In the genomic region with DNA sequence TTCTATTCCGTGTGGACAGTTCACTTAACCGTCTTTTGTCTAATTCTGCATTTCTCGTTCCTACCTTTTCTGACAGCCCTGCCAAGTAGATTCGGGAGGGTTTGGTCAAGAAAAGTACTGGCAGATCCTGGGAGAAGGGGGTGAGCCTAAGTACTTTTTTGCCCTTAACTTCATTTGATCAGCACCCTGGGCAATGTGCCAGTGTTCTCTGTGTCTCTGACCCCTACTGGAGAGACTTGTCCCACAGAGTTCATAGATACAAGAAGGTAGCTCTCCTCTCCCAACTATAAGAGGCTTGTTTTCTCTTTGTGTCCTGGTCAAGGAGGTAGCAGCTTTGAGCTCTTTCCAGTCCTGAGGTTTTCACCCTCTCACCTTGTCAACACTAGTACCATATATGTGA, we compare ENCODE assay signal across 13 mouse cellular contexts.
"Had no signal": no experiment of that assay in that cellular context is flagged by ENCODE, and none has a peak within 500 bp of the region (broad histone marks: within the 10 kb centered on the region; RNA-seq: fewer than 3 reads in every experiment).

No protein-coding gene starts in this region.

- H3K9me3 ChIP-seq: limb, embryonic 10.5 days; limb, embryonic 13.5 days had no signal

- H3K27me3 ChIP-seq: limb, embryonic 13.5 days had no signal

- ATAC-seq: inflammation-experienced regulatory T-cells, adult 6 months; intestine, embryonic 16.5 days; liver, postnatal 0 days; lung, postnatal 0 days had no signal

- DNase-seq: liver; liver, postnatal 0 days; lung, embryonic 14.5 days; midbrain, embryonic 14.5 days; thymus, adult 18-20 months; thymus, postnatal 36 days had no signal

- H3K9ac ChIP-seq: limb, embryonic 13.5 days; liver, embryonic 14.5 days; liver, postnatal 0 days; lung, embryonic 14.5 days had no signal

- H3K4me3 ChIP-seq: limb, embryonic 10.5 days; limb, embryonic 13.5 days had no signal

- H3K27ac ChIP-seq: limb, embryonic 10.5 days; limb, embryonic 13.5 days; liver, embryonic 14.5 days; macrophage had no signal

- H3K4me2 ChIP-seq: limb, embryonic 13.5 days; lung, embryonic 14.5 days had no signal

- H3K36me3 ChIP-seq: limb, embryonic 10.5 days; limb, embryonic 13.5 days had no signal
